Mouse (Mus musculus) stomach, embryonic 14.5 days (tissue): ENCODE measurements around the gene Mogat2. TPM values are rescaled to one million over a fixed set of nuclear protein-coding genes. Genes with fewer than 3 reads are reported as not detected.

Source experiments
- ATAC-seq: fragments of 200-750 bp; cut with Nextera tagmentation; 2 replicates; pipeline ENCODE4 v1.8.0; 2017; ENCODE audit warnings: low read depth, moderate TSS enrichment; ENCODE audit not compliant: insufficient number of reproducible peaks, insufficient read depth, low FRiP score
- H3K27ac ChIP-seq: fragments of 300-500 bp; sonication (generic); 2 replicates; pipeline ENCODE4 v1.5.1; 2014; ENCODE audit warnings: mild to moderate bottlenecking, low read length, moderate library complexity, mixed read lengths
- H3K27me3 ChIP-seq: fragments of 300-500 bp; sonication (generic); 2 replicates; pipeline ENCODE4 v1.6.1; 2014; ENCODE audit warnings: low read length, control low read depth, mixed read lengths; ENCODE audit not compliant: control insufficient read depth, insufficient read depth
- H3K36me3 ChIP-seq: fragments of 300-500 bp; sonication (generic); 2 replicates; pipeline ENCODE4 v1.6.1; 2014; ENCODE audit warnings: mild to moderate bottlenecking, control low read depth, low read length, moderate library complexity, mixed read lengths; ENCODE audit not compliant: control insufficient read depth, insufficient read depth
- H3K4me1 ChIP-seq: fragments of 300-500 bp; sonication (generic); 2 replicates; pipeline ENCODE4 v1.6.1; 2014; ENCODE audit warnings: low read length, control low read depth, mixed read lengths; ENCODE audit not compliant: control insufficient read depth, insufficient read depth
- H3K4me2 ChIP-seq: fragments of 300-500 bp; sonication (generic); replicated peaks from 2 replicates; pipeline ENCODE4 v1.6.1; 2014; ENCODE audit warnings: low read depth, low read length, control low read depth
- H3K4me3 ChIP-seq: fragments of 300-500 bp; sonication (generic); 2 replicates; pipeline ENCODE4 v1.5.1; 2014; ENCODE audit warnings: low read depth, low read length, control low read depth
- H3K9ac ChIP-seq: fragments of 300-500 bp; sonication (generic); replicated peaks from 2 replicates; pipeline ENCODE4 v1.6.1; 2014; ENCODE audit warnings: low read depth, mild to moderate bottlenecking, control low read depth, low read length, moderate library complexity, mixed read lengths
- H3K9me3 ChIP-seq: fragments of 300-500 bp; sonication (generic); 2 replicates; pipeline ENCODE4 v1.6.1; 2016; ENCODE audit warnings: low read depth, low read length, control low read depth; ENCODE audit not compliant: control insufficient read depth
- WGBS: fragments of 180-500 bp; shearing (Covaris S2); extraction: QIAGEN DNeasy Blood & Tissue Kit; methylation state at CpG from one replicate; pipeline ENCODE4 v1.1.7; 2014; 5-methylcytosine and 5-hydroxymethylcytosine counted together
- polyA plus RNA-seq: library from polyadenylated mRNA; unstranded; fragments of >200 nt; fragmentation: Nextera tagmentation; extraction: Ambion mirVana; gene quantifications from 2 replicates; pipeline ENCODE4 v1.2.1, GENCODE M21; 2014

The Mogat2 gene
- polyA plus RNA-seq, 1 experiment from 2014 or later: 7.5 TPM

GRCm38 (mm10) chr7:99217338-99218074, 20.9 kb downstream of the Mogat2 start:
- Histone ChIP-seq H3K9me3 (no peaks in the 10 kb centered on the region), H3K36me3 (no peaks in the 10 kb centered on the region), H3K4me2 (no peak overlapping the region), H3K27me3 (no peaks in the 10 kb centered on the region), H3K27ac (no peak overlapping the region), H3K4me1 (0 out of 2 replicates have a peak, but pooled peaks cover 6% of the 10 kb centered on the region), H3K9ac (no peak overlapping the region), H3K4me3 (no peak overlapping the region)
- peak; percentile 47; the same call in 1 of the 2 replicates for ATAC-seq
- WGBS: 77% methylated on average over 3 of the region's 3 CpGs

GRCm38 (mm10) chr7:99215347-99215855, 23.0 kb downstream of the Mogat2 start:
- 51% methylated on average over 8 of the region's 8 CpGs for WGBS
- H3K27me3 ChIP-seq: no peaks in the 10 kb centered on the region
- 0 out of 2 replicates have a peak, but pooled peaks cover 6% of the 10 kb centered on the region for H3K4me1 ChIP-seq
- no peaks in the 10 kb centered on the region for H3K36me3 ChIP-seq
- H3K9ac ChIP-seq: no peak overlapping the region
- no peak overlapping the region for H3K27ac ChIP-seq
- H3K4me2 ChIP-seq: no peak overlapping the region
- H3K4me3 ChIP-seq: no peak overlapping the region
- no peaks in the 10 kb centered on the region for H3K9me3 ChIP-seq
- ATAC-seq: 0 out of 2 replicates have a peak, but pooled peaks have one; percentile 33

- no peak overlapping the region for H3K4me2 ChIP-seq
- 79% methylated on average over 10 of the region's 10 CpGs for WGBS
These were observed 23.7 kb downstream of the Mogat2 start for GRCm38 (mm10) chr7:99214621-99215185.

GRCm38 (mm10) chr7:99213686-99214085, 24.7 kb downstream of the Mogat2 start:
- Histone ChIP-seq H3K4me3 (no peak overlapping the region), H3K27ac (no peak overlapping the region), H3K4me1 (0 out of 2 replicates have a peak, but pooled peaks cover 6% of the 10 kb centered on the region), H3K9ac (no peak overlapping the region), H3K9me3 (no peaks in the 10 kb centered on the region), H3K27me3 (no peaks in the 10 kb centered on the region), H3K36me3 (no peaks in the 10 kb centered on the region), H3K4me2 (no peak overlapping the region)
- no peak for ATAC-seq
- WGBS: 85% methylated on average over 2 of the region's 2 CpGs

More at GRCm38 (mm10) chr7:99214621-99215185, 23.7 kb downstream of the Mogat2 start:
- H3K9me3 ChIP-seq: no peaks in the 10 kb centered on the region
- ATAC-seq: no peak
- H3K9ac ChIP-seq: no peak overlapping the region
- H3K4me1 ChIP-seq: 0 out of 2 replicates have a peak, but pooled peaks cover 6% of the 10 kb centered on the region
- H3K4me3 ChIP-seq: no peak overlapping the region
- no peaks in the 10 kb centered on the region for H3K27me3 ChIP-seq
- H3K36me3 ChIP-seq: no peaks in the 10 kb centered on the region
- no peak overlapping the region for H3K27ac ChIP-seq

GRCm38 (mm10) chr7:99213056-99213455, 25.4 kb downstream of the Mogat2 start:
- Histone ChIP-seq H3K4me1 (0 out of 2 replicates have a peak, but pooled peaks cover 6% of the 10 kb centered on the region), H3K36me3 (no peaks in the 10 kb centered on the region), H3K27ac (no peak overlapping the region), H3K4me3 (no peak overlapping the region), H3K9me3 (no peaks in the 10 kb centered on the region), H3K9ac (no peak overlapping the region), H3K4me2 (no peak overlapping the region), H3K27me3 (no peaks in the 10 kb centered on the region)
- ATAC-seq: no peak
- 89% methylated on average over 1 of the region's 1 CpGs for WGBS

- no peaks in the 10 kb centered on the region for H3K4me1 ChIP-seq
- H3K4me3 ChIP-seq: no peak overlapping the region
- WGBS: 88% methylated on average over 4 of the region's 4 CpGs
- H3K4me2 ChIP-seq: no peak overlapping the region
- ATAC-seq: no peak
- H3K9ac ChIP-seq: no peak overlapping the region
- no peaks in the 10 kb centered on the region for H3K9me3 ChIP-seq
- no peaks in the 10 kb centered on the region for H3K36me3 ChIP-seq
- H3K27me3 ChIP-seq: no peaks in the 10 kb centered on the region
- H3K27ac ChIP-seq: no peak overlapping the region
These were observed 29.7 kb downstream of the Mogat2 start for GRCm38 (mm10) chr7:99208704-99209103.

GRCm38 (mm10) chr7:99206364-99206763, 32.1 kb downstream of the Mogat2 start:
- Histone ChIP-seq H3K4me3 (no peak overlapping the region), H3K9me3 (no peaks in the 10 kb centered on the region), H3K27me3 (no peaks in the 10 kb centered on the region), H3K4me1 (no peaks in the 10 kb centered on the region), H3K36me3 (no peaks in the 10 kb centered on the region), H3K9ac (no peak overlapping the region), H3K27ac (no peak overlapping the region), H3K4me2 (no peak overlapping the region)
- WGBS: 53% methylated on average over 7 of the region's 7 CpGs
- no peak for ATAC-seq

GRCm38 (mm10) chr7:99202163-99202562, 36.3 kb downstream of the Mogat2 start:
- Histone ChIP-seq H3K27me3 (no peaks in the 10 kb centered on the region), H3K27ac (no peak overlapping the region), H3K4me3 (no peak overlapping the region), H3K9ac (no peak overlapping the region), H3K9me3 (no peaks in the 10 kb centered on the region), H3K36me3 (no peaks in the 10 kb centered on the region), H3K4me2 (no peak overlapping the region), H3K4me1 (no peaks in the 10 kb centered on the region)
- ATAC-seq: no peak
- WGBS: 84% methylated on average over 7 of the region's 7 CpGs
